Mouse (Mus musculus) MN1 (cell line): ENCODE measurements at regions not wholly inside any gene's neighbourhood (a gene's known extent, or its start where the extent isn't known, plus 50 kb on each side); places are given as distances from the start of the nearest gene placed in this dataset.

ENCODE experiments used
- DNase-seq: peaks from one replicate; pipeline ENCODE4 v3.0.0-alpha.2; 2016; ENCODE audit warnings: low spot score

DNA sequence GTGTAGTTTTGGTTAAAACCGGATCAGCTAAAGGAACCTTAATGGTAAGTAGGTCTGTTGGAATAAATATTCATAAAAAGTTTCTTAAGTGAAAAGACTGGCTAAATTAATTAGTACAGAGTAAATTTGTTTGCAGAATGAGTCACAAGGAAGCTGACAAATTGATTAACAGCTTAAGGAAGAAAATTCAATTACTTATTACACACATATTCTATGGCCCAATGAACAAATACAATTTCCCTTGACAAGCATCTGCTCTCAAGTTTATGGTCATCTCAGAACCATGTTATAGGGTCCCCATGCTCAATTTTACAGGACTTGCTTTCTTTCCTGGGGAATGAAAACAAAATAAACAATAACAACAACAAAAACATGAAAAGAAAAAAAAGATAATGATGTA is 231.4 kb upstream of the Frg1 start:
- DNase-seq = no peak

DNA sequence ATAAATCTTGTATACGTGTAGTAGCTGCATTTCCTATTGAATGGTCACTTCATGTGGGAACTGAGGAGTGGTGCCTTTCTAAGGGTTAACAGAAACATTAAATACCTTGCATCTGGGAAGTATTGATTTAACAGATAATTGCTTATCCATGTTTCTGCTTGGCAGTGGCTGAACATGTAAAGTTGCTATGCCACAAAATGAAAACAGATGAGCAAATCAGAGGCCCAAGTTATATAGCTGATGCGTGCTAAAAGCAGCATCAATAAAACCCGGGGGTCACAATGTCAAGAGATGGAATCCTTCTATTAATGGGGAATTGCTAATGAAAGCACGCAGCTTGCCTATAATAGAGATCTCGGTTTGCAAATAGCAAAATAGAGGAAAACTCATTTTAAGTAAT is 227.8 kb upstream of the Frg1 start:
- DNase-seq = no peak

DNA sequence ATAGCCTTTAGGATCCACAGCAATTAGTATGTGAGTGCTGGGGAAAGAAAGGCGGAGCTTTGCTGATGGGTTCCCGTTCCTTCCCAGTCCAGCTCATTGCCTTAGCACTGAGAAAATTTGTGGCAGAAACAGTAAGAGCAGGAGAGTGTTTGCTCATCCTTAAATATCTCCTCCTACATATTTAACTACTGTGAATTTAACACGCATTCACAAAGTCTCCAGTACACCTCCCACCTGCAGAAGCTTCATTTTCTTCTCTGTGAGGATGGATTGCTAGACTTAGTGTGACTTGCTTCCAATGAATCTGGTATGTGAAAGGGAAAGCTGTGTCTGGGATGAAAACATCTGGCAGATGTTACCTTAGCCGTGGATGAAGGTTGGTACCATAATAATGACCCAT is 207.0 kb upstream of the Frg1 start:
- no peak for DNase-seq

DNA sequence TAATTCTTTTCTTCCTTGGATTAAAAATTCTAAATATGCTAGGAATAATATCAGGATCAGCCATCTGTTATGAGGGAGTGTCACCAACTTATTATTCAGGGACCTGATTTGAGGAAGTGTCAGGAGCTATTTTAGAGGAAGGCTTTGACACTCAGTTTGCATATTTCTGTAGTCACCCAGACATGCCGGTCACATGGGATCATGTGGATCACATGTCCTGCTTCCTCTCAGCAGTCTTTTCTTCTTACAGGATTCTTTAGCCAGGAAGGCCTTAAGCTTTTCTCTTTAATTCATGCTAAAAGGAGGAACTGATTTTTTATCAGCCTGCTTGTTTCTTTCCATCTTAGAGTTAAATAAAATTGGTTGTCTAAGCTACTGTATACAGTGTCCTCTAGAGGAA is 183.4 kb upstream of the Frg1 start:
- no peak for DNase-seq

DNA sequence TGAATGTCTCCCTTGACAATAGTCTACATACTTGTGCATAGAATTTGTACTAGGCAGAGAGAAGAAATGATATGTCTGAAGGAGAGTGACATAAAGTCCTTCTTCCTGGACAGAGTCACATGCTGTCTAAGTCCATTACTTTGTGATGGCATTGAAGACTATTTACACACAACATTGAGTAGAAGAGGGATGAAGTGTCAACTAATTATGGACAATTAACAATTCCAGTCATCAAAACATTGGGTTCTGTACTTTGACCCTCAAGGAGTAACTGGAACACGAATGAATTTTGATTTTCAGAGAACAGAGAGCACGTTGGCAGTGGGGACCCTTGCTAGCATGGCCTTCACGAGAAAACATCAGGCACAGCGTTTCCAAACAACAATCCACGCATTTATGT is 177.6 kb upstream of the Frg1 start:
- DNase-seq = no peak

DNA sequence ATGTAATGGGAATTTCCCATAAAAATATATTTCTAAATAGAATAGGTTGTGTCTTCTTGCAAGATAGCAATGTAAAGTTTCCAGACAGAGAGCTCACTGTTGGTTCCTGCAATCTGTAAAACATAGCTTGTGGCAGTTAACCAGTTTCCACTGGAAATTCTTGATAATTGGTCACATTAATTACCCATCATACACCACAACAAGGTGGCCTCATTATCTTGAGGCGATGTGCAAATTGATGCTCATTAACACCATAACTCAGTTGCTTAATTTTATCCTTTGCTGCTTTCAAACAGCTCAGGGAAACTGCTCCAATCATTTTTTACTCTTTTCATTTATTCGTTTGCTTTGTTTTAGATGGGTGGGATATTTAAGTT is 176.8 kb upstream of the Frg1 start:
- no peak for DNase-seq

DNA sequence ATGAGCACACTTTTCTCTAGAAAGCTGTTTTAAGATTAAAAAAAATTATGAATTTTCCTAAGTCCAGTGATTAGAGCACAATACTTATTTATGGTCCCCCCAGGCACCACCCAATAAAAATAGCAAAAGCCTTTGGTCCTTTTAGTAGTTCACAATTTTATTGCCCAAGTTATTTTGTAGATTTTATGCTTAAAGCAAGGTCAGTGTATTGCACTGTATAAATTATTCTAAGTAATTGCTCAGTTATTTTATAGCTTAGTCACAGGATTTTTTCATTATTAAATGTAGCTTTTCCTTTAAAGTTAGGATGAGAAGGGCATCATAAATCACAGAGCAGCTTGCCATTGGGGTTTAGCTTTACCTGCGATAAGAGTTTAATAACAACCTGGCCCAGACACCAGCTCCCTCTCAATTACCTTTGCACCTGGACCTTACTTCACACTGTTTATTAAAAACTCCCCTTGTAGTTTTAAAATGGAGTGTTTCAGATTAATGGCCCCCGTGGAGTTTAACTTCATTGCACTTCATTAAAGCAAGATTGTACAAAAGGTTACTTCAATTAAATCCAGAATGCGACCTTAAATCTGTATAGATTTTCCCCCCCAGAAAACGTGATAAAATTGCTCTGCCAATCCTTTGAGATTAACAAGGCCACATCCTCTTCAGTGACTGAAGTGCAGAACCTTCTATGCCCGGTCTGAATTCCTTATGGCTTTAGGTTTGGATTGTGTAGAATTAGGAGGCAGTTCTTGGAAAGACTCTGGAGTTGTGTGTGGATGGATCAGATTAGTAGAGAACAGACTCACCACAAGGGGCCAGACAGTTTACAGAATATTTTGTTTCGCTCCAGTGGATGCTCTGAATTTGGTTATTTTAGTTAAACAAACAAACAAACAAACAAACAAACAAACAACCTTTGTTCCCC is 176.1 kb upstream of the Frg1 start:
- no peak for DNase-seq

DNA sequence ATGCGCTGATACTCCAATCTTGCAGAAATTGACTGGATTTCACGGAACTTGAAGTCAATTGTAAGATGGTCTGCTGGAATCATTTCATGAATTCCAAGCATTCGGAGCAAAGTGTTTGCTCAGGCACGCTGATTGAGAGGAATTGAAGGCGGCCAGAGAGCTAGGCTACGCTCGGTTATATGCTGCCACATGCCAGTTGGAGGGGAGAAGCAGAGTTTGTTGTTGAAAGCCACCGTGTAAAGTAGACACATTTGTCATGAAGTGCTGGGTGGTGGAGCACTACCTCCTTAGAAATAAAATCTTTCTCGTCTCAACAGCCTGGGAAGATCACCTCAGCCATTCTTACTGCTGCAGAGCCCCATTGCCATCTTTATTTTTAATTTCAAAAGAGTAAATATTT is 175.3 kb upstream of the Frg1 start:
- no peak for DNase-seq

DNA sequence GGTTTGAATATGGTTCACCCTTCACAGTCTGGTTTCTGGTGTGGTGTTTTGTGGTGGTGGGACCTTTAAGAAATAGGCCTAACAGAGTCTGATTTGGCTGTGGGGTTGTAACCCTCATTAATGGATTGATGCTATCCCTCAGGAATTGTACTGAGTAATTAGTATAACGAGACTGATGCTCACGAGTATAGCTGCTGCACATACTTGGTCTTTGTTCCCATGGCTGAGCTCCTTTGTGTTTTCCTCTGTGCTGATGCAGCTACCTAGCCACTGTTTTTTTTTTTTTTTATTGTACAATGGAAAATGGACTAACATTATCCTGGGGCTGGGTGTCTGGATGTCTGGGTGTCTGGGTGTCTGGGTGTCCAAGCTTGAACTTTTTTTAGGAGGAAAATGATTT is 171.3 kb upstream of the Frg1 start:
- no peak for DNase-seq

DNA sequence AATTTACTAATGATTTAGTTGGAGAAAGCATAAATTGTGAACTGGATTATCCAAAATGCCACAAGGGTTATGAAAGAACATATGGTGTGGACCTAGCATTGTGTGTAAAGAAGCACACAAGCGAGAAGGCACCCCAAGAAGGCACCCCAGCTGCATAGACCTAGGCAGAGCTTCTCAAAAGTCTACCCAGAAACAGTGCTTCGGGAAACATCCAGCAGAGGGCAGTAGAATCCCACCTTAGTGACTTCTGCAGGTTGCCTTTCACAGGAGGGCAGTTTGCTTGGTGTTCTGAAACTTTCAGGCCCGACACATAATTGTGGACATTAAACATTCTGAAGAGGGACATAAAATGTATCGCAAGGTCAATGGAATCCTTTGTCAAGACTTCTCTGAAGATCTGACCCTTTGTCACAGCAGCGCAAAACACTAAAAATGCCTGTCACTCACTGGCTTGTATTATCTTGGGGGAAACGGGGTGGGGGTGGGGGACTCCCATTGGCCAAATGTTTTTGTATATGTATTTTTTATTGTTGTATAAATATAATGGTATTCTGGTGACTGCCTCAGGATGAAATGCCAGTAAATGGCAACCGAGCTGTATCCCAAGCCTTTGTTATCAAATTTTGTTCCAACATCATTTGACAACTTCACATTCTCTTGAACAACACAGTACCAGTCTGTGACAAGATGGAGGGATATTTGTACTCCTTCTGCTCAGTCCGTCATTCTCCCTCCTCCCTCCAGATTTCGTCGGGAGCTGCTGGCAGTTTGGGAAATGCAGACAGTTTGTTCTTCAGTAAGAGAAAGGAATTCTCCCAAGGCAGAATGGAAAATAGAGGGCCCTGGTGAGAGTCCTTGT is 156.4 kb upstream of the Frg1 start:
- DNase-seq = peak; percentile 53

DNA sequence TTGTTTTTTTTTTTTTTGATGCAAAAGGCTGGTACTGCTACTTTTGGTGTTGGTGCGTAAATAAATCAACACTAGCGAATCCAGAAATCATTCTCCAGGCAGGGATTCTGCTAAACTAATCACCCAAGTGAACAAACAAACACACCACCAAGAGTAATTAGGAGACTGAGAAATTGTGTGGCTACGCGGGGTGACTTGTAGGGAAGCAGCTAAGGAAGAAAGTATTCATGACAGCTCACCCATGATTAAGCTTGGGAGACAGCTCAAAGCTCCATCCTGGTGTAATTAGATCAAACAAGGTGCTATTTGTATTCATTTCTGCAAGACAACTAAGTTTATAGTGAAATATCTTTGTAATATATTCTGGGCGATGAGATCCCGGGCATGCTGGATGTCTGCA is 153.7 kb upstream of the Frg1 start:
- no peak for DNase-seq

DNA sequence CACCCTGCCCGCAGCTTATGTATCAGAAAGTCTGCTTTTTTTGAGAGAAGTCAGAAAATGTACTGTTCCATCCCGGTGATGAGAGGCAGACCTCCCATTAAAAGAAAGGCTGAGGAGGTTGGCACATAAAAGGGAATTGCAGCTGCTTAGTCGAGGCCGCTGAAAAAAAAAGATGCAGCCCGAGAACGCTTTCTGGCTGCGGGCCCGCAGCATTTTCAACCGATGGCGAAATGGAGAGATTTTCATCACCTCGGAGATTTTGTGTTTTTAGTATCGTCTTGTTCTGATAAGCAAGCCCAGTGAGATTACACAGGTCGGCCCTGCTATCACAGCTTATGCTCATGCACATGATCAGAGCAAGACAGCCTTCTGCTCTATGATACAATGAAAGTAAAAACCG is 145.1 kb upstream of the Frg1 start:
- DNase-seq = no peak

DNA sequence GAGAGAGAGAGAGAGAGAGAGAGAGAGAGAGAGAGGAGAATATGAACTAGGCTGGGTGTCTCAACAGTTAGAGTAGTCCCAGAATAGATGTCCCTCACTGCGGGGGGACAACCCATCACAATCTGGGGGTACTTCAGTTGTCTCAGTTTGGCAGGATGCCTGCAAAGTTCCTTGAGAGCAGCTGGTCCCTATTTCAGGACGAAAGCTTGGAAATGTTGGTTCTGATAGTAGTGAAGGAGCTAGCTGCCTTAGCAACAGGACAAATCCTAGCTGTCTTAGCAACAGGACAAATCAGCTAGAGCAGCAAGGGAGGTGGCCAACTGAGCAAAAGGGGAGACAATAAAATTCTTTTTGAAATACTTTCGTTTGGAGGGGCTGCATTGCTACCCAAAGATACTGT is 139.9 kb upstream of the Frg1 start:
- no peak for DNase-seq

DNA sequence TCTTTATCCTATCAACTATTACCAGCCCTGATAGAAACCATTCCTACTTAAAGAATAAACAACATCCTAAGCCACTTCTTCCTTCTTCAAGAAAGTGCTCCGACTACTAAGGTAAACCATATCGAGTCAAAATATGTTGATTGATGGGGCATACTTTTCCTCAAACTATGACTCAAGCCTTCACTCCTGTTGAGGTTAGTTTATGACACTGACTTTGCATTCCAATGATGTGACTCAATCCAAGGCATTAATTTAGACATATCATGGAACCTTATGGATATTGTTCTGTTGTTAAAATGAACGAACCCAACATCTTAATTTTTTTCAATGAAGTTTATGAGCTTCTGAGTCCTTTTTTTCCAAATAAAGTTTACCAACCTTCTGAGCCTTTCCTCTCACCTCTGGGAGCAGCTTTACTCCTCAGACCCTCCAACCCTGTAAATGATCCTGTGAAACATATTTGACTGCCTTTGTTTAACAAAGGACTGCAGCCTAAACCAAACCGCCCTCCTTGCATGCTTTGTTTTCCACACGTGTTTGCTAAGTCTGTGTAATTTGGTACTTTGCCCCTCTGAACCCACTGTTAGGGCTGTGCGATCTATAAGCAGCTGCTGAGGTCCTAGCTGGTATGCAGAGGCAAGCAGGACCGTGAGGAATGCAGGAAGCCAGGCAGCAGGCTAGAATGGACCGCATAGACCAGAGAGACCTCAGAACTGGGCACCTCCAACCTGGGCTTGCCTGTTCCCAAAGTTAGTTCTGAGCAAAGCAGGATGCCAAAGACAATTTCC is 136.1 kb upstream of the Frg1 start:
- DNase-seq = no peak

DNA sequence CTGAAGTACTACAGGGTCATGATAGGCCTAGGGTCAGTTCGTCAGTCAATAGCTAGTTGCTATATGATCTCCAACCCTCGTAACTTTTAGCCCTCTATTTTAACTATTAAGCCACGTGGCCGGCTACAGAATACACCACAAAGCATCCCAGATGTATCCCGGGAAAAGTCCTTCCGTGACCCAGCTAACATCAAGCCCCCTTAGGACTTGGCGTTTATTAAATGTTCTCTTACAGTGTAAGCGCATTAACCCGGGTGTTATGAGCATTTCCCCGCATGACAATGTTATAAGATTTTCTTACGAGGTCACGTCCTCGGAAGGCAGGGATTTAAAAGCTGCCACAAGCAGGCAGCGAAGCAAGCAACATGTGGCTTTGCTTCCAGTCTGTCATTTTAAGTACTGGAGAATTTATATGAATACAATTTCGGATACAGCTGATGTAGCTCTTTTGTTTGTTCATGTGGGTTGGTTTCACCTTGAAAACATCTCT is 135.1 kb upstream of the Frg1 start:
- DNase-seq = no peak

DNA sequence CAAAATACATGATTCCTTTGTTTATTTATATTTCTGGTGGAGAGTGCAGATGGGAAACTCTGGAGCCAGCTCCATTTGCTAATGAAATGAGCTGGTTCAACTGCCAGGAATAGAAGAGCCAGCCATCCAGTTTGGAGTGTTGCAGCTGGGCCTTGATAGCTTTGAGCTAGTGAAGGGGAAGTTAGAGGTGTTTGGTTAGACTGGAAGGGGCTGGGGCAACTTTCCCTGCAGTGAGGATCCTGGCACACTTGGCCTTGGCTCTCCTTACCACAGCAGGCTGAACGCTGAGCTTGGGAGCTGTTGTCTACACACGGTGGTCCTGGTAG is 133.2 kb upstream of the Frg1 start:
- no peak for DNase-seq

DNA sequence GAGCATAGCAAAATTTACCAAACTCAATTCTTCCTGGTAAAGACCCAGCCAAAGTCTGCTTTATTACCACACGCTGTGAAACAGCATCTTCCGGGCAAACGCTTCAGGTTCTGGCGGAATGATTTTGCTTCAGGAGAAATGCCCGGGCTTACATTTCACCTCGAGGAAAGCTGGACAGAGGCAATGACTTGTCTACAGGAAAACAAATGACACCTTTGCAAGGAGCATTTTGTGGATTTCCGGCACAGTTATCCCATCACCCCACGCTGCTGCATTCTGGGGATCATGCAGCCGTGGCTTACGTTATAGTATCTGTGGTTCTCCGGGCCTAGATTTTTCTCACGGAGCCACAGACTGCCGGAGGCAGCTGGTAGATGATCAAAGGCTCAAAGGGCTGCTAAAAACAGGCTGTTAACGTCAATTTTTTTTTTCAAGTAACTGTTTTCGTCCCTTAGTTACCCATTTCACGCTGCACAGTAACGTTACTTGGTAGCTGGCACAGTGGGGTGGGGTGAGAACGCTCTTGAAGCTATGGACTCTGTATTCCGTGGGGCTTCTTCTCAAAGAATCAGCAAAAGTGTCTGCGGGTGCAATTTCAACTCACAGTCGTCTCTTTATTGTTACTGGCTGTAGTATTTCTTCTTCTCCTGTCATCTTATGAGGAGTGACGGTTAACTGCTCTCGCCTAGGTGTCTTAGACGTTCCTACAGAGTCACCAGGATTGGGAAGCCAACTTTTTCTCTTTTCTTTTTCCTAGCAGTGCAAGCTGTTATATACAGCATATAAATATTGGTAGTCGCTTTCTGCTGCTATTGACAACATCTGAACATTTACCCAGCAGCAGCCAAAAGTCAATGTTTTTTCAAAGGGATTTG is 132.6 kb upstream of the Frg1 start:
- DNase-seq = no peak

DNA sequence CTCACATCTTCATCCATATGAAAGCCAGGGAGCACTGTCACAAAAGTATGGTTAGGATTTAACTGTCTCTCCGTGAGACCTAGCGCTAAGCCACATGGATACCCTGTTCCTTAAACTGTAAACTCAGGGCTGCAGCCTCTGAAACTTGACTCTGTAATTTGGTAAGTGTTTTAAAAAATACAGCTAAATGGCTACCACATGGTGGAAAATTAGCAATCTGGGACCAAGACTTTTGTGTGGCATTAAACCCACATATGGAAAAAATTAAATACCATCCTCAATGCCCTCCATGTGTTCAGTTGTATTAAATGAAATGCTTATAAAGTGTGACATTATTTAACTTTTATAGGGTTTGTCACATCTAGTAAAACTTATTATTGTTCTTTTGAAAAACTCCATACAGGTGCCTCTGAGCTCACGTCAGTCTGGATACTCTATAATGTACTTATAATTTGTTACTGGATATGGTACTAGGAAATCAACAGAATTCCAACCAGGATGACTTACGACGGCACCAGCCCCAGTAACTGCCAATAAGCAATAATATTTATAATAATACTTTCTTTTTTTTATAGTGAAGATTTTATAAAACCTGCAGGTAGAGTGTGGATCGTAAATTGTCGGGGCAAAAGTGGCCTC is 131.0 kb upstream of the Frg1 start:
- DNase-seq = no peak

DNA sequence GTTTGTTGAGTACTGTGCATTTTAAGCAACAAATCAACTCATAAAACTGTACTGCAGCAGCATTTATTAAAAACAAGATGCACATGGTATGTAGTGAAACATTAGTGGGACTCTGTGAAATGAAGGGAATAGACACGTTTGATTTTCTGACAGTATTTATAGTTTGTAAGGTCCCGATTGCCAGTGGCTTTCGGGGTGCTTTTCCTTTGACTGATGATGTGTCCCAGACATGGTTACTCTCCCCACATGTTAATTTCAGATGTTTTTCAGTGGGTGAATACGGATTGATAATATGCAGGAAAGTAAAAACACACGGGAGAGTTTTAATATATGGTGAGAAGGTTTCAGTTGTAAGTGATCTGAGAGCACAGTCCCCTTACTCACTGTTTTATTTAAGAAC is 115.3 kb upstream of the Frg1 start:
- no peak for DNase-seq

DNA sequence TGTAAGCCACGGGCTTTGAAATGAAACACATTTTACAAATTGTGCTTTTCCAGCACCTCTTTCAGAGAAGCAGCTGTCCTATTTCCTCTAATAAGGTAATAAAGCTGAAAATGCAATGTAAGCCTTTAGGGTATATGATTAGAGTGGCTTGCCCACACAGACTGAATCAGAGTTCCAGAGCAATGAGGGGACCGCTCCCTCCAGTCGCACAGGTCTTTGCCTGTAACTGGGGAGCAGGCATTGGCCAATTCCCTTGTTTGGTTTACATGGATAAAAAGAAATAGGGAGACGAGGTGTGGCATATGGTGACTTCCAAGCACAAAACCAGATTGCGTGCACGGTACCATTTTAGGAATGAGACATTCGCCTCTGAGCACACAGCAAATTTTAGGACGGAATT is 112.7 kb upstream of the Frg1 start:
- no peak for DNase-seq

DNA sequence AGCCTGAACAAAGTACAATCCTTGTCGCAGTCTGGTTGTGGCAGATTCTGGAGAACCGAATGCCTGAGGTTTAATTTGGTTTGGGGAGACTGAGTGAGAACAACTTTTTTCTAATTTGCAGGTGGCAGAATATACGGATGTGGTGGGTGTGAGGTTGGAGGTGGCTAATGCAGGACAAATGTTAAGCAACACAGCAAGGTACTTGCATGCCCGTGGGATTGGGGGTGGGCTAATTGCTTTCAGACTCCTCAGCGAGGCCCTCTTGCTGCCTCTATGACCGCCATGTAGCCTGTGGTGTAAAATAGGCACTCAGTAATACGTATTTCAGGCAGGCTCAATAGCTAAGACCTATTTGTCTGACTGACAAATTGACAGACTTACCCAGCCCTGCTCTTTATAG is 109.4 kb upstream of the Frg1 start:
- DNase-seq = no peak
